Mouse (Mus musculus) right cerebral cortex, adult 2 months (tissue): ENCODE results near the gene Galr2.
"Not testable (repeated sequence)": the region's sequence is repeated elsewhere in the genome, so short reads cannot be mapped to it uniquely, and the experiment has no call there.

Experiments
- DNase-seq, 2 experiments: peaks; one replicate each; pipeline ENCODE4 v3.0.0; 2021 to 2022; ENCODE audit warnings: low spot score in 2 of 2

Gene Galr2

DNA sequence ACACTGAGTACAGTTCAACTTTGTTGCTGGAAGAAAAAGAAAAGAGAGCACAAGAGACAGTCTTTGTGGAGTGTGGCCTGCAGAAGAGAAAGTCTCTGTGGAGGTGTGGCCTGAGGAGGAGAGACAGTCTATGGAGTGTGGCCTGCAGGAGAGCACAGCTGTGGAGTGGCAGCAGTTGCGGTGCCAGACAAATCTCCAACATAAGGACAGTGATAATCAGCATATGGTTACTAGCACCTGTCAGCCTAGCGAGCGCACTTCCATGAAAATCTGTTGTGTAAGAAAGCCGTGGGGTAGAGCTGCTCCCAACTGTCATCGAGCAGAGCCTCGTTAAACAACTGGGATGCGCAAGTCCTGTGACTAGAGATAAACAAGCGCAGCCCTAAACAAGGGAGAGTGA, 11.2 kb upstream of the Galr2 start:
- DNase-seq, result no peak

DNA sequence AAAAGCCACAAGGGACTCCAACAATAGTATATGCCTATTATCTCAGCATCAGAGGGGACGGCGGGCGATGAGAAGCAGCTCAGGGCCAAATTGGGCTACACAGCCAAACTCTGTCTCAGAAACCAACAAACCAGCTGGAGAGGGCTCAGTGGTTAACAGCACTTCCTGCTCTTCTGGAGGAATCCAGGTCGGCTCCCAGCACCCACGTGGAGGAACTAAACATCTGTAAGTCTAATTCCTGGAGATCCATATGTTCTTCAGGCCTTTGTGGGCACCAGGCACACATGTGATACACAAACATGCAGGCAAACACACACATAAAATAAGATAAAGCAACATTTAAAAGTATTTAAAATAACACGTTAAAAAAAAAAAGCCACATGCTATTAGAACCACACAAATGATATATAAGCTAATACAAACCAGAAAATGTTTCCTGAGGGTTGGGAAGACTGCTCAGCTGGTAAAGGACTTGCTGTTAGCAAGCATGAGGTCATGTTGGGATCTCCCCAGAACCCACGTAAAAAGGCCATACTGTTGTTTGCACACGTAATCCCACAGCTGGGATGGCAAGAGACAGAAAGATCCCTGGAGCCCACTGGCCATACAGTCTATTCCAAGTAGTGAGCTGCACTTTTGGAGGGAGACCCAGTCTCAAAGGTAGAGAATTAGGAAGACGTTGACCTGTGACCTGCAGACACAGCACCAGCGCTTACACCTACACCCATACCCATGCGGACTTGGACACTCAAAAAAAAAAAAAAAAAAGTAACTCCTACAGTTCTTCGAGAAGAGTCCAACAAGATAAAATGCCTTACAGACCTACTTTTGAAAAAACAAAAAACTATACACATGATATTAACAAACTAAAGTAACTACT, 7.9 kb upstream of the Galr2 start:
- DNase-seq, result no peak

DNA sequence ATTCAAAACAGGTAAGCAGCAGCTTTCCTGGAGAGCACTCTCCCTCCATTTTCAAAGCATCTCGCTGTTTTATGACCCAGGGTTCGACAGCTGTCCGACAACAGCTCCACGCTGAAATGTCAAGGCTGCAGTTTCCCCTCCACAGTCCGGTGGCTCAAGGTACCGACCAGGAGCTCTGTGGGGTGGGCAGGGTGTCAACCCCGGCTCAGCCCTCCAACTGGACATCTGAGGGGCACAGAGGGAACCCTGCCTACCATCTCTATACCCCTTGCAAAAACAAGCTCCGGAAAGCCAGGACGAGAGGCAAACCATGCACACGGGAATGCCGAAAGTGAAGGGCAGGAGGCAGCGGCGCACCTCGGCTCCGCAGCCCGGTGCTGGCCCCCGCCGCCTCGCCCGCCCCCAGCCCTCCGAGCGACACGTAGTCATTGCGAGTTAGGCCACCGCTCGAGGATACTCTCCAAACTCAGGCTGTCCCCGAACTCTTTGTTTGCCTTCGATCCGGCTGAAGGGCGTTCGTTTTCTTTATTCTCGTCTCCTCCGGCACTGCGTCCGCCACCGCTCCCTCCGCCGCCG, 7.2 kb upstream of the Galr2 start:
- no peak for DNase-seq

DNA sequence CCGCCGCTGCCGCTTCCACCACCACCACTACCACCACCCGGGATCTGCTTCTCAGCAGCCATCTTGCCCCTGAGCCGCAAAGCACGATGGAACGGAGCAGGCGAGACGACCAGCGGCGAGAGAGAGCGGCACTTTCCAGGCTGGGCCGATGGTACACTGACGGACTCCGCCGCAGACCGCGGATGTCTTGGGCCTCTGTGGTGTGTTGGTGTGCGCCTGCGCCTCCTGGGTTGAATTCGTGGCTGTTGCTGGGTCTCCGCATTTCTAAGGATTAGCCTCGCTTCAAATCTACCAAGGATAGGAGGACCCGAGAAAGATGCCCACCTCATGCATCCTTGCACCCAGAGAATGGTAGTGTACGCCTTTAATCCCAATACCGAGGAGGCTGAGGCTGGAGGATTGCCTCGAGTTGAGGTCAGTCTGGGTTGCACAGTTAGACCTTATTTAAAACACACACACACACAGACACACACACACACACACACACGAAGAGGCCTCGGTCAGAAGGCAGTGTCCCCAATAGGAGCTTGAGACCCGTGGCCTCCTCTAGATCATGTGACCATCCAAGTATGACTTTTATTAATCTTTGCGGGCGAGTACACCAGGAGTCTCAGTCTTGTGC, 6.6 kb upstream of the Galr2 start, which contains the start of gene Srp68:
Srp68 (minus strand) TSS at position 173 of the 622 bp plus-strand sequence.
- peak; percentile 96 to 98 for DNase-seq

DNA sequence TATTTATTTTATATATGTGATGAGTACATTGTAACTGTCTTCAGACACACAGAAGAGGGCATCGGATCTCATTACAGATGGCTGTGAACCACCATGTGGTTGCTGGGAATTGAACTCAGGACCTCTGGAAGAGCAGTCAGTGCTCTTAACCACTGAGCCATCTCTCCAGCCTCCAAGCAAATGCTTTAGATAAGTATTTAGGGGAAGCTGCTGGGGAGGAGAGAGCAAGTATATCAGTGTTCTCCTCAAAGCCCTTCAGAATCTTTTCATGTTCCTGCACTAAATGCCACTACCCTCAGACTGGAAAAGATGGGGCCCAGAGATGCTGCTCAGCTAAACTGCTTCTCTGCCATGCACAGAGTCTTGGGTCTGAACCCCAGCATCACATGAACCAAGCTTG, 3.6 kb upstream of the Galr2 start:
- not testable (repeated sequence) for DNase-seq

DNA sequence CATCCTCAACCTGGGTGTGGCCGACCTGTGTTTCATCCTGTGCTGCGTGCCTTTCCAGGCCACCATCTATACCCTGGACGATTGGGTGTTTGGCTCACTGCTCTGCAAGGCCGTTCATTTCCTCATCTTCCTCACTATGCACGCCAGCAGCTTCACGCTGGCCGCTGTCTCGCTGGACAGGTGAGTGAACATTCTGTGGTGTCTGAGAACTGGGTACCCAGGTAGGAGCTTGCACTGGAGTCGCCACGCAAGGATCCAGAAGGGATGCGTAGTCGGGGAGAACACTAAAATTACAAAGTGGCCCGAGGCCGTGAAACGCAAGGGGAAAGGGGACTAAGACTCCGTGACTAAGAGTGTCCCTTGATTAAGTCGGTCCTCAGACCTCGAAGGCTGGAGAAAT, 932 bp downstream of the Galr2 start:
- DNase-seq, result no peak

DNA sequence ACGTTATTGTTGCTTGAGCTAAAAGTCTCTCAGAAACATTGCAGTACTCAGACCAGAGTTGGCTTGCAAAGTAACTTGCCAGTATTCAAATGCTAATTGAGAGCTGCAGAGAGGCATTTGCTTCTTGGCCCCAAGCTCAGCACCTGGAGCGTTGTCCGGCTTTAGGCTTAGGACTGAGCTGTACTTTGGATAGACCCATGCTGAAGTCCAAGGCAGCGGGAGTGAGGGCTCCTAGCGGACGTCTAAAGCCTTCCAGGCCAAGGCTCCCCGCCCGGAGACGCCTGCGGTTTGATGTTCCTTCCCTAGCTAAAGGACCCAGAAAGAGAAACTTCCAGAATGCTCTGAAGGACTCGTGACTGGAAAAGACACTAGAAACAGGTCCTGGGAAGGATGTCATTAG, 1.4 kb downstream of the Galr2 start:
- DNase-seq, result no peak

DNA sequence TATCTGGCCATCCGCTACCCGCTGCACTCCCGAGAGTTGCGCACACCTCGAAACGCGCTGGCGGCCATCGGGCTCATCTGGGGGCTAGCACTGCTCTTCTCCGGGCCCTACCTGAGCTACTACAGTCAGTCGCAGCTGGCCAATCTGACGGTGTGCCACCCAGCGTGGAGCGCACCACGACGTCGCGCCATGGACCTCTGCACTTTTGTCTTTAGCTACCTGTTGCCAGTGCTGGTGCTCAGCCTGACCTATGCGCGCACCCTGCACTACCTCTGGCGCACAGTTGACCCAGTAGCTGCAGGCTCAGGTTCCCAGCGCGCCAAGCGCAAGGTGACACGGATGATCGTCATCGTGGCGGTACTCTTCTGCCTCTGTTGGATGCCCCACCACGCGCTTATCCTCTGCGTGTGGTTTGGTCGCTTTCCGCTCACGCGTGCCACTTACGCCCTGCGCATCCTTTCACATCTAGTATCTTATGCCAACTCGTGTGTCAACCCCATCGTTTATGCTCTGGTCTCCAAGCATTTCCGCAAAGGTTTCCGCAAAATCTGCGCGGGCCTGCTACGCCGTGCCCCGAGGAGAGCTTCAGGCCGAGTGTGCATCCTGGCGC, 2.3 kb downstream of the Galr2 start:
- no peak for DNase-seq

DNA sequence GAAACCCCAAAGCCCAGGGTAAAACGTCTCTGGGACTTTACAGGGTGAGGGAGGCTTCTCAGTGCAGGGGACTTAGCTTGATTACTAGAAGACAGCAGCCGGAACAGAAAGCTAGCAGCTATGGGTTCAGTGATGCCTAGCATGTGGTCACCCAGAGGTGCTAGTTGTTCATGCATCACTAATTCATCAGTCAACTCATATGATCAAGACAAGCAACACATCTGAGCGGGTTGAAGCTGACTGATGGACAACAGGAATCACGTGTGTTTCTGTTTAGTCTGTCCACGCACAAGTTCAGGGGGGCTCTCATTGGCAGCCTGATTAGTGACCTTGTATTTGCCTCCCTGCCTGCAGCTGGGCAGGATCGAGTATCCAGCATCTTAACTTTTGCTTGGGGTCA, 3.2 kb downstream of the Galr2 start:
- DNase-seq, result no peak

DNA sequence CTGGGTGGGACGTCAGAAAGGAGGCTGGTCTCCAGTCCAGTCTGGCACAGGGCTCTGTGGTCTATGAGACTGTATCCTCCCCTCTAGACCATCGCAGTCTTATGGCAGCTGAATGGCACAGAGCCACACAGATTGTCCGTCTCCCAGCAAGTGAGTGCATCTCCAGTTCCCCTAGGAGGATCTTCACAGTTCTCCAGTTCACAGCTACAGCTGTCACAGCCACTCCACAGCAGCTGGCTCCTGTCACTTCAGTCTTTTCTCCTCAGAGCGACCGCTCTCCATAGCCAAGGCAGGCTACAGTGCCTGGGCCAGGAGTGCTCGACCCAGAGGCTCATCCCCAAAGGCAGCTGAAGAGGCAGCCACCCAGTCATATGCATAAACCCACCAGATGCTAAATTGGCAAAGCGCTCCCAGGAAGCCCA, 5.0 kb downstream of the Galr2 start:
- no peak for DNase-seq

DNA sequence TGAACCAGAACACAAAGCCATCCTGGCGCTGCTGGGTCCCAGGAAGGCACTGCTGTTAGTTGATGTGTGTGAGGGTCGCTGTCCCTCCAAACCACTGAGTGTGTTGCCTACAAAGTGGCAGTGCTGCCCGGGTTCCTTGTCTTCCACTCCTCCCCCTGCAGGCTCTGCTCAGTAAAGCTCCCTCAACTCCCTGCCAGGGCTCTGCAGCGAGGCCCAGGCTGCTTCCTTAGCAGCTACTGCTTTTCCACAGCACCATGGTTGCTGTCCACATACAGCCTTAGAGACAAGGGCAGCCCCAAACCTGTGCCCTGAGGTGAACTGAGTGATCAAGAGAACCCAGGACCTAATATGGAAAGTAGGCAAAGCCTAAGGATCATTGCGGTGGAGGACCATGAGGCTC, 6.6 kb downstream of the Galr2 start:
- DNase-seq, result no peak

DNA sequence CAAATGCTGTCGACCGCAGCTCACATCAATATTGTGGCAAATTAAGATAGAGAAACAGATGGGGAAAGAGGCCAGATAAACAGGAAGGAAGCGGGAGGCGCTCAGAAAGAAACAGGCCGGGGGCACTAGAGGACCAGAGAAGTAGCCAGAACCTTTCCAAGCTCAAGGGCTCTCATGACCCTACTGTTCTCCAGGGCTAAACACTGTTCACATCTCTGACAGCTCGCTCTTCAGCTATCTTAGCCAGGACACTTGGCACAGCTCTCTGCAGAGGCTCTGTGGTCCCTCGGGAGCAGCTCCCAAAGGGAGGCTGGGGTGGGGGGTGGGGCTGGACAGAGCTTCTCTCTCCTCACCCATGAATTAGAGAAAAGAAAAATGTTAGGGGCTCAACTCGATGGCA, 9.8 kb downstream of the Galr2 start:
- DNase-seq, result no peak

DNA sequence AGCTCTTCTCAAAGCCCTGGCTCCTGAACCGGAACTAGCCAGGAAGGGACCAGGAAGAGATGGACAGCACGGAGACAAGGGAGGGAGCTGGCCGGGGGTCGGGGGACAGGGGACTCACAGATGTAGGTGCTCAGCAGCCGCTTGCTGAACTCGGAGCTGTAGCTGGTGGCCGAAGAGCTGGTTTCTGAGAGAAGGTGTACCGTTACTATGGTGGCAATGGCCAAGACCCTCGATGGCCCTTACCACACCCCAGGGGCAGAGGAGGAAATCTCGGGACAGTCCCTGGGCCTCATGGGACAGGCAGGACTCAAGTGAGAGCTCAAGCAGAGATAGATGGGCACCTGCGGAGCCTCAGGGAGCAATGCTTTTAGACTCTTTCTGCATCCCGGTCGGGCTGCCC, 11.7 kb downstream of the Galr2 start:
- DNase-seq, result no peak

DNA sequence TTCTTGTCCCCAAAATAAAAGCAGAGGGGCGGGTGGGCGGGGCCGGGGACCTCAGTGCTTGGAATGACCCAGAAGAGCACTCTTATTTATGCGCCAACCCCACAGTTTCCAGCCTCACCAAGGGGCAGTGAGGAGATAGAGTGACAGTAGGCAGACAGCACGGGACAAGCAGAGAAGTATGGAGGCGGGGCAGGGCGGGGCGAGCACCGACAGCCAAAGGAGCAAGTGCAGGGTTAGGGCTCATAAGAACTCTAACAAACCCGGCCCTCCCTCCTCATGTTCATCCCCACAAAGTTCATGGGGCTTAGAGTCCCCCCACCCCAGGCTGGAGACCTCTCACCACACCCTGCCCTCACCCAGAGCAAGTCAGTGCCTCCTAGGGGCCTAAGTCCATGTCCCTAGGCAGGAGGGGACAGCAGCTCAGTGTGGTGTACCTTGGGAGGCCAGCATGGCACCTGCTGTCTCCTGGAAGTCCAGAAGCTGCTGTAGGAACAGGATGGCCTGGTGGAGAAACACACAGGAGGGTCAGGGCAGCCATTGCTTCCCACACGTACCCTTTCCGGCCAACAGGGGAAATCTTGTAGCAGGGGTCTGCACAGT, 12.9 kb downstream of the Galr2 start:
- DNase-seq, result no peak

DNA sequence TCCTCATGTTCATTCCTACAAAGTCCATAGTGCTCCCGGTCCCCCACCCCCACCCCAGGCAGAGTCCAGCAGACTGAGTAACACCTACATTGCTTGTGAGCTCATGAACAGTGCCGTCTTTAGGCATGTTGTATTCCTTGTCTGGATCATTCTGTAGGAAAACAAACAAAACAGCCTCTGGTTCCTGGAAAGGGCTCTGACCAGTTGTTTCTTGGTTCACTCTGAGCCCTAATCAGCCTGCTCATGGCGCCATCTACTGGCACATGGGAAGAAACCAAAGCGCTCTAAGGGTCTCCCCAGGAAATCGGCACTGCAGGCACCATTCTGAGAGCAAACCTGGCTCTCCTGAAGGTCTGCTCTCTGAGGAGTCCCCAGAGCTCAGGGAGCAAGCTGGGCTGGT, 13.6 kb downstream of the Galr2 start:
- DNase-seq, result peak in 1 of 2 experiments; percentile 52

DNA sequence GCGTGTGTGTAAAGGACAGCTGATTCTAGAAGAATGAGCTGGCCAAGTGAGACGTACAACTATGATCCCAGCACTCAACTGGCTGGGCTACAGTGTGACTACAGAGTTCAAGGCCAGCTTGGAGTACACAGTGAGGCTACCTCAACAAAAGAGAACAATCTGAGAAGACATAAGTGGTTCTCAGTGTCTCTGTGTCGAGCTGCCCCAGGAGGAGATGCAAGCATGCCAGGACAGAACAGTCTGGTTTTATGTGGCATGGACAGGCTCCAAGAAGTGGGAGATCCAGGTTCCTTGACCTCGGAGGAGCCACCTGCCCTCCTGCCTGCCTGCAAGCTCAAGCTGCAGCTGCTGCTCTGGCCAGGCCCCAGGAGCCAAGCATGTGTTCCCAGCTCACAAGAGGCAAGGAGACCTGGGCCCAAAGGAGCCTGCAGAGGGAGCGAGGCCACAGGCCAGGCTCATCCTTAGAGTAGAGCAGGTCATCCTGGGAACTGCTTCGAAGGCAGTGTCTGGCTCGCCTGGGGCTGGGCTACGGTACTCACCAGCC, 15.5 kb downstream of the Galr2 start:
- DNase-seq, result no peak

DNA sequence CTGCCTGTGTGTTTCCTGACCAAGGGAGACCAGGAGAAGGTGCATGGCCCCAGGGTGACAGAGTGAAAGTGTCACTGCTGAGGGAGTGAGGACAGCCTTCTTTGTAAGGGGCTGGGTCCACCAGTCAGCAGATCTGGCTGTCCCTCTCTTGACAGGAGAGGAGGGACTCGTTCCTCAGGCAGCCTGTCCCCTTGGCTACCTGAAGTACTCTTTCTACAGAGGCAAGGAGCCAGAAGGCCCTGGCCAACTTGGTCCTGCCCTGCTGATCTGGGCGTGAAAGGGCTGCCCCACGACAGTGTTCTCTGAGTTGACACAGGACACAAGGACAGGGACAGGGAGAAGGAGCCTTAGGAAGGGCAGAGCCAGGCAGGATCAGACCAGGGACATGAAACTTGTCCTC, 16.3 kb downstream of the Galr2 start:
- DNase-seq, result no peak

DNA sequence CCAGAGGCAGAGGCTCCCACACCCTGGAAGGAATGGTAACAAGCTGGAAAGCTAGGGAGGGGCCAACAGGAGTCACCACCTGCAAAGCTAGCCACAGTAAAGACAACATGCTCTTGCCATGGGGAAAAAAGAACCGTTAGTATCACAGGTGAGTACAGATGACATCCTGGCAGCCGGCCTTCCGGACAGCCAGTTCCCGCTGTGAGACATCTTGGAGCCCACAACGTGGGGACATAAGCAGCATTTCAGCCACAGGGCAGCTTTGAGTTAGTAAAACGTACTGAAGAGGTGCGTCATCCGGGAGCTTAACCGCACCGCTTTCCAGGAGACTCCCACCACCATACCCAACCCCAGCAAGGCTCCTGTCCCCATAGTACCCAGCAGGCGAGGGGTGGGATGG, 17.5 kb downstream of the Galr2 start:
- no peak for DNase-seq

DNA sequence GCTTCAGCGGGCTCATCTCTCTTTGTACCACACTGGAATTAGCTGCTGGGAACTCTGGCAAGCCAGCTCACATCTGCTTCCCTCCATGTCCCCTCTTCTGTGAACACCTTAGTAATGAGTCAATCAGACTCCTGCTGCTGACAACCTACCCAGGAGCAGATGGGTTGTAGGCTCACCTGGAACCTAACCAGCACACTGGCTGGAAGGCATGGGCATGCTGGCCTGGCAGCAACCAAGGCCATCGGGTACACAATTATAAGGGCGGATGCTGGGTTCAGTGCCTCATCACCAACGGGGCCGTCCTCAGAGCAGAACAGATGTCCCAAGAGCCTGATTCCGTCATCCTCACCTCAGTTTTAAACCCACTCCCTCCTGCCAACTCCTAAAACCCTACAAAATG, 17.9 kb downstream of the Galr2 start:
- no peak for DNase-seq

DNA sequence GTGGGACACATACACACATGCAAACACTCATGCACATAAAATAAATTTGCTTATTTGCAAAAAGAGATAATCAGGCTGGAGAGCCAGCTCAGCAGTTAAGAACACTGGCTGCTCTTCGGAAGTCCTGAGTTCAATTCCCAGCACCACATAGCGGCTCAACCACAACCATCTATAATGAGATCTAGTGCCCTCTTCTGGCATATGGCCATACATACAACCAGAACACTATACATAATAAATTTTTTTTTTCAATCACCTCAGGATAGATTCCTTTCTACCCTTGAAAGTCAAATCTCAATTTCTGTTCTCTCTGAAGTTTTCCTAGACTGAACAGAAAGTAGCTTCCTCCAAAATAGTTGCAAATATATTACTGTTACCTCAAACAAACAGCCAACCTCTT, 24.7 kb downstream of the Galr2 start:
- no peak for DNase-seq

DNA sequence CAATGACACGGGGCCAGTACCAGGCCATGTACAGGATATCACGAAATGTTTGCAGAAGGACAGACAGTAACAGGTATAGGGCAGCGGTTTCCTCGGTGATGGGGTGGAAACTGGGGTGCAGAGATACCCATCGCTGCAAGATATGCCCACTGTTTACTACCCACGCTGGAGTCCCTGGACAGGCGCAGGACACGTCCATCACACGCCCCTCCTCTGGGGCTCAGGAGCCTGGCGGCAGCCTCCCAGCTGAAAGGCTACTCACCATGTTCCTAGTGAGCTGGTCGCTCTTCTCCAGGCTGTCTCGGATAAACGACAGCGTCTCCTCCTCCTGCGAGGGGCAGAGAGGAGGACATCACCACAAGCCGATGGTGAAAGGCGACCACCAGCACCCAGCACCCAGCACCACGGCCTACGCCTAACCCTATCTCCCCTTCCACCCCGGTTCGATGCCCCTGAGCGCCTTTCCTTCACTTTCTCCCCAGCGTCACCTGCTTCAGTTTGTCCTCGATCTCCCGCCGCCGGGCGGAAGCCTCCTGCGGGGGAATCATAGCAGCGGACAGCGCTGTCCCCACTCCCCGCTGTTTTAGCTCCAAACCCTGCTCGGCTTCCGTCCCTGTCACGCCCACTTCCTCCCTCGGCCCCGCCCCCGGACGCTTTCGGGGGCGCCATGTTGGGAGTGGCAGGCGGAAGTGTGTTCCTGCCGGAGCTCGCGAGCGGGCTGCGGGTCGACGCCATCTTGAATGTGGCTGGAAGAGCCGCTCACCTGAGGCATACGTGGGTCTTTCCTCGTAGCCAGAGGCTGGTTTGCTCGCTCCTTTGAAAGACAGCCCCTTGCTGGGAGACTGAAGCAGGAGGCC, 25.6 kb downstream of the Galr2 start:
- peak; percentile 86 to 90 for DNase-seq
